Mouse (Mus musculus) urinary bladder, postnatal 10 days (tissue): ENCODE measurements around the gene Lctl.
"Not testable (repeated sequence)": the region's sequence is repeated elsewhere in the genome, so short reads cannot be mapped to it uniquely, and the experiment has no call there.

ENCODE experiments used
- DNase-seq: peaks from one replicate; pipeline ENCODE4 v3.0.0; 2022; ENCODE audit warnings: low spot score

Lctl gene

GRCm38 (mm10) chr9:64120584-64121277 lies 3.8 kb downstream of the Lctl start:
- DNase-seq: no peak

DNA sequence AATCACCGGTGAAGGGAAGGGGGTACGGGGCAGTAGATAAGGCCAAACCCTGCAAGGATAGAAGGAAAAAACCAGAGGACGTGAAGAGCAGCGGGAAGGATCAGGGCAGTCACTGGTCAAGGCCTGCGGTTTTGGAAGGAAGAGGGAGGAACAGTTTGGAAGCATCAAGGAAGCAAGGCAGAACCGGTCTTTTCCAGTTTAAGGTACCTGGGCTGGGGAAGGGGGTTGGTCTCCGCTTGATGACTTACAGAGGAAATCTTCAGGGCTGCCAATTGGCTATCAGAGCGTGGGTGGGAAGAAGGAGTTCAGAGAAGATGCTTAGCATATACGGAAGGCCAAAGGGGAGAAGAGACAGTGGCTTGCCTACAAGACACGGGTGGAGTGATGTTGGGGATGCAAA lies 5.7 kb downstream of the Lctl start:
- no peak for DNase-seq

DNA sequence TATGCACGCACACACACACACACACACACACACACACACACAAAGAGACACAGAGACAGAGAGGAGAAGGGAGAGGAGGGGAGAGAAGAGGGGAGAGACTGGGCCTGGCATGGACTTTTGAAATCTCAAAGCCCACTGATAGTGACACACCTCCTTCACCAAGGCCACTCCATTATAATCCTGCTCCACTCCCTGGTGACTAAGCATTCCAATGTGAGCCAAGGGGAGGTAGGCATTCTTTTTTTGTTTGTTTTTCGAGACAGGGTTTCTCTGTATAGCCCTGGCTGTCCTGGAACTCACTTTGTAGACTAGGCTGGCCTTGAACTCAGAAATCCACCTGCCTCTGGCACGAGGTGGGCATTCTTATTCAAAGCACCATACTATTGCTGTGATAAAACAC lies 7.9 kb downstream of the Lctl start:
- not testable (repeated sequence) for DNase-seq

DNA sequence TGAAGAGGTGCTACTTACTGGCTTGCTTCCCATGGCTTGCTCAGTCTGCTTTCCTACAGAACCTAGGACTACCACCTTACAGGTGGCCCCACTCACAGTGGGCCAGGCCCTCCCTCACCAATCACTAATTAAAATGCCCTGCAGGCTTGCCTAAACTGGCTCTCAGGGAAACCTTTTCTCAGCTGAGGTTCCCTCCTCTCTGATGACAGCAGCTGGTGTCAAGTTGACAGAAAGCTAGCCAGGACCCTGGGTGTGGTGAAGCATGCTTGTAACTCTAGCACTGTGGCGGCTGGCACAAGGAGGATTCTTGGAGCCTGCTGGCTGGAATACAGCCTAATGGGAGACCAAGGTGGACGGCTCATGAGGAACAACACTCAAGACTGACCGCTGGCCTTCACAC lies 8.4 kb downstream of the Lctl start:
- DNase-seq: no peak

GRCm38 (mm10) chr9:64126121-64126520 lies 9.2 kb downstream of the Lctl start:
- no peak for DNase-seq

GRCm38 (mm10) chr9:64131623-64132022 lies 14.7 kb downstream of the Lctl start:
- no peak for DNase-seq

DNA sequence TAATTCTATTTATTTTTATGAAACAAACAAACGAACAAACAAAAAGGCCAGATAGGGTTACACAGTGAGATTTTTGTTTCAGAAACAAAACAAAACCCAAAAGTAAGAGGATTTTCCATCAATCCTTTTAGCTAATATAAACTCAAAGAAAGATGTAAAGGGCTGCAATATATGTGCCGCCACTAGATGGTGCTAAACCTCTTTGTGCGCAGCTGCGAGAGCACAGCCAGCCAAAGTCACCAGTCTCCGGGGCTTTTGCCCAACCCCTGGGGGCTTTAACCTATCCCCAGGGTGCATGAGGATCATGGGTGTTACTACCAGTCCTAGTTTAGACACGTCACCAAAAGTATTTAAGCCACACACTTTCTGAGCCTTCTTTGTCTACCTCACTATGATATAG lies 21.9 kb downstream of the Lctl start:
- not testable (repeated sequence) for DNase-seq

- no peak for DNase-seq
Measured at GRCm38 (mm10) chr9:64139879-64140278, 22.9 kb downstream of the Lctl start.

- no peak for DNase-seq
Measured at GRCm38 (mm10) chr9:64156641-64157040, 39.7 kb downstream of the Lctl start.

DNA sequence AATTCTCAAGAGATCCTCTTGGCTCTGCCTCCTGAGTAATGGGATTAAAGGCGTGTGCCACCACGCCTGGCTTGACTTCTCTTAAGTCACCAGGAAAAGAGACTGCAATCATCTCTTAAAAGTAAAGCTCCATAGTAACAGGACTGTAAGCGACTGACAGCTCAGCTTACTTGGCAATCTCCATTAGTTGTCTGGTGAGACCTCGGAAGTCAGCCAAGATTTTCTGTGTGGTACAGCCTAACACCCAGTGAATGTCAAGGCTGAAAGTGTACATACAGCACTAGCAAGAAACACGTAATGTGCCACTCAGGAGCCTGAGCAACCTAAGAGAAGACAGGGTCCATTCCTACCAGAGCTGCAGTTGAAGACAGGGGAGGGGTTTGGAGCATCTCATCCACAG lies 43.5 kb downstream of the Lctl start:
- no peak for DNase-seq

DNA sequence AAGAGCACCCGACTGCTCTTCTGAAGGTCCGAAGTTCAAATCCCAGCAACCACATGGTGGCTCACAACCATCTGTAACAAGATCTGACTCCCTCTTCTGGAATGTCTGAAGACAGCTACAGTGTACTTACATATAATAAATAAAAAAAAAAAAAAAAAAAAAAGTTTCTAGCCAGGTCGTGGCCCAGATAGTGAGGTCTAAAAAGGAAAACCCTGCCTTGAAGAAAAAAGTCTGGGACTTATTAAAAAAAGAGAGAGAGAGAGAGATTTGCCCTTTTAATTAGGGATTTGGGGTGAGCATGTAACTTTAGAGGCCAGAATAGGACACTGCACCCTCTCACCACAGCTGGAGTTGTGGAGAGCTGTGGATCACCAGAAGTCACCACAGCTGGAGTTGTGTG lies 53.0 kb downstream of the Lctl start:
- not testable (repeated sequence) for DNase-seq

DNA sequence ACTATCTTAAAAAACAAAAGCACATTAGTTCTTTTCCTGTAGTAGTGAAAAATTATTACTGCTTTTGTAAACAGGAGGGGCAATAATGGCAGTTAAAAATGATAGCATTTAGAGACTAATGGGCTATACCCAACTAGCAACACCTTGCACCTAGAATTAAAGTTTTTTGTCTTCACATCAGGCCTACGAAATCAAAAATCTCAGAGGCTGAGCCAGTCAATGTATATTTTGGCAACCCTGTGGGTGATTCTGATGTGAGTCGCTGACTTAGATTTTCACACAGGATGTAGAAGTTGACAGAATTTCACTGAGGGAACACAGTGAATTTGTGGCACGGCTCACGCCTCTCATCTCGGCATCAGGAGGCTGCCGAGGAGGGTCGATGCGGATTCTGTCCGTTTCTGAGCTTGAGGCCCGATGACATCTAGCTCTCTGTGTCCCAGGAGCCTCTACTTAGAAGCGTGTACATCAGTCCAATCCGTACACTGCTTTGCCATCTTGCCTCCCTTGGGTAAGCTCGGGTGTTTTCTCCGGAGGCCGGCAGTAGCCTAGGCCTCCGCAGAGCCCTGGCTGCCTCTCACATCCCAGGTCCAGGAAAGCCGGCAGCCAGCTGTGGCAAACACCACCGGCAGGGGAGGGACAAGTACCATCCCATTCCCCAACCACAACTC lies 55.3 kb downstream of the Lctl start:
- no peak for DNase-seq

DNA sequence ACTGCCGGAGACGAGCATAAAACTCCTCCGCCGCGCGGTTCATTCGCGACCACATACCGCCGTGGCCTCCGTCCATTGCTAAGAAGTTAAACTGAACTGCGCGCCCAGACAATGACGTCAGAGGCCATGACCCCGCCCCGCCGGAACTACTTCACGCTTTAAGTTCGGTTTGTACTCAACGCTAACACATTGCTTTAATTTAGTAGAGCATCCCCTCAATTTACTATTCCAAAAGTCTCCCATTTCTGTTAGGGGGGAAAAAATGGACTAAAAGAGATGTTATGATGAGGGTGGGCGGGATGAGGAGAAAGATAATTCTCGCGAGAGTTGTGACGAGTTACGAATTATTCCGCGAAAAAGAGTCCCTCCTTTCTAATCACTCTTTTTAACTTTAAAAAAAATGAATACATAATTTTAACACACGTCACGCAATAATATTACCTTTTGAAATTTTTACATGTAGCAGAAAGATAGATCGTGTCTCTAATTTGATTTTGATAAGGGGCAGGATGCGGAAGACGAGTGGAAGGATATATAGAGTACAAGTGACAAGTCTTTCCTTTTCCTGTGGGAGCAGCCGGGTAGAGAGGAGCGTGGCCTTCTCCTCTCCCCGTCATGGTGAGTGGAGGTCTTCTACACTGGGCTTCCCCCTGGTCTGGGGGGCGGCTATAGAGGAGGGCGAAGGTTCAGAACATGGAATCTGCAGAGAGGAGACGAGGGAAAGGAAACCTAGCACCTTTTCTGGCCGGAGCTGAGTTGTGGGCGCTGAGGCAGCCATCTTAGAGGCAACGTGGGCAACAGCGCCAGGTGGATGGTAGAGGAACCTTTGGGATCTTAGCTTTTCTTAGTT lies 56.1 kb downstream of the Lctl start, which contains the start of the genes Zwilch and Rpl4:
TSS of gene Zwilch (minus strand) at position 289 of the 850 bp plus-strand sequence.
TSS of gene Rpl4 (plus strand) at position 560 of the 850 bp plus-strand sequence.
- peak; percentile 52 for DNase-seq

- no peak for DNase-seq
Measured at GRCm38 (mm10) chr9:64173666-64174220, 56.8 kb downstream of the Lctl start.

DNA sequence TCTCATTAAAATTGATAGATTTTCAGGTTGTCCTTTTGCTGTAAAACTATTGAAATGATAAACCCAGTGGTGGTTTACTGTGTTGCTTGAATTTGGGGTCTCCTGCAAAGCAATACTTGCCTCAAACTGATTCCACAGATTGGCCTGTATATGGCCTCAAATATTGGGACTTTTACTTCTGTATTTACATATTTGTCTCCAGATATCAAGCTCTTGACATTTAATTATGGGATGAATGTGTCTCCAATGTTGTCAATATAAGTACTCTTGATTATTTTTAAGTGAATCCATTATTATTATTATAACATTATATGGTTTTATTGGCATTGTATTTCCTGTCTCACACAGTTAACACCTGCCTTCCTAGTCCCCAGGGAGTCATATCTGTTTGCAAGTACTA lies 57.4 kb downstream of the Lctl start:
- DNase-seq: no peak

DNA sequence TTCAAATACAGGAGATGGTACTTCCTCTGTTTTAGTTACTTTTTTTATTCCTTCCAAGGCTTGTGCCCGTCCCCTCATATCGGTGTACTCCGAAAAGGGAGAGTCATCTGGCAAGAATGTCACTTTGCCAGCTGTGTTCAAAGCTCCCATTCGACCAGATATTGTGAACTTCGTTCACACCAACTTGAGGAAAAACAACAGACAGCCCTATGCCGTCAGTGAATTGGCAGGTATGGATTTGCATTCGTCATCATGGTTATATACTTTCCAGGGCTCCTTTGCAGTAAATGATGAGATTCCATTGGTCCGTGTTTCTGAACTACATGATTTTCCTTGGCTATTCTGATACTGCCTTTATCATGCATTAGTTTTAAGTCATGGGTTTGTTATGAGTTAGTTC lies 57.8 kb downstream of the Lctl start:
- no peak for DNase-seq

GRCm38 (mm10) chr9:64175378-64175777 lies 58.4 kb downstream of the Lctl start:
- no peak for DNase-seq

DNA sequence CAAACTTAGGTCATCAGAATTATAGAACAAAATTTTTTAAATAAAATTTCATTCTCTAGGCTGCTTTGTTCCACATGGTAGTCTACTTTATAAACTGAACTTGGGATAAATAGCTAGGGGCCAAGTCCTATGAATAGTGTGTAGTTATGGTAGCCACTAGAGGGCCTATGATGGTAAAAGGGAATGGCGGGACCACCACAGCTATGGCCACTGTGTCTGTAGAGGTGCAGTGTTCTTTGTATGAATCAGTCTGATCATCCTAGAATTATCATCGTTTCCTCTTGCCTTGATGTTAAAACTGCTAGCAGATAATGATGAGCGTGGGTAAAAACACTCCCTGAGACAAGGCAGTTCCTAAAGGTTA lies 61.6 kb downstream of the Lctl start:
- DNase-seq: no peak

DNA sequence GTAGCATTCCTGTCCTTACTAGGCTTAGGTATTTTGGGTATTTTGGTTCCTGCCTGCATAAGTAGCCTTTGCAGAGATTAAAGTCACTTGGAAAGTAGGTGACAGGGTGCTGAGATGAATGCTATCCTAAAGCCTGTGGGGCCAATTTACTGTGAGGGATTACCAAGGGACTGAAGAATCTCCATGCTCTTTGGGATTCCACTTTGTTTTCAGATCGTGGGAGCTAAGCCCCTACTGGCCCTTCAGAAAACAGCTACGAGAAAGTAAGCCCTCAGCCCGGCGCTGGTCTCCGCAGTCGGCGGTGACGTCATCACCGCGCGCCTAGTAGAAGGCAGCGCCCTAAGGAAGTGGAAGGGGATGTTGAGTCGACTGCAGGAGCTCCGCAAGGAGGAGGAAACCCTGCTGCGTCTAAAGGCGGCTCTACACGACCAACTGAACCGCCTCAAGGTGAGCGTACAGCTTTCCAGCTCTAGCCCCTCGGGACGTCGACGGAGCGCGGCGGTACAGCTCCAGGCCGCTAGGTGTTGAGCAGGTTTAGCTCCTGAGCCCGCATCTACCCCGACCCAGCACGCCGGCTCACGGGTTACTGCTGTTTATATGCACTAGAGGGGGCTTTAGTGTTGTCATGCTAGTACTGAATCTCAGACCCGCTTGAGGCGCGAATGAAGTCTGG lies 62.2 kb downstream of the Lctl start, which contains the start of gene Snapc5:
TSS of gene Snapc5 (plus strand) at position 301 of the 673 bp plus-strand sequence.
- peak; percentile 48 for DNase-seq

DNA sequence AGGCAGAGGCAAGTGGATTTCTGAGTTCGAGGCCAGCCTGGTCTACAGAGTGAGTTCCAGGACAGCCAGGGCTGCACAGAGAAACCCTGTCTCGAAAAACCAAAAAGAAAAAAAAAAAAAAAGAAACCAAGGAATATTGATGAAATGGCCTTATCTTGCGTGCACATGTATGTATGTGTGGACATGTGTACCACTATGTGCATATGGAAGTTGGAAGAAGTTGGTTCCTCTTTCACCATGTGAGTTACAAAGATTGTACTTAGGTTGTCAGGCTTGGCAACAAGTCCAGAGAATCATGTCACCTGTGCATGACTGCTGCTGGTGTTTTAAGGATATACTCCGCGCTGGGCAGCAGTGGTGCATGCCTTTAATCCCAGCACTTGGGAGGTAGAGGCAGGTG lies 66.3 kb downstream of the Lctl start:
- not testable (repeated sequence) for DNase-seq

DNA sequence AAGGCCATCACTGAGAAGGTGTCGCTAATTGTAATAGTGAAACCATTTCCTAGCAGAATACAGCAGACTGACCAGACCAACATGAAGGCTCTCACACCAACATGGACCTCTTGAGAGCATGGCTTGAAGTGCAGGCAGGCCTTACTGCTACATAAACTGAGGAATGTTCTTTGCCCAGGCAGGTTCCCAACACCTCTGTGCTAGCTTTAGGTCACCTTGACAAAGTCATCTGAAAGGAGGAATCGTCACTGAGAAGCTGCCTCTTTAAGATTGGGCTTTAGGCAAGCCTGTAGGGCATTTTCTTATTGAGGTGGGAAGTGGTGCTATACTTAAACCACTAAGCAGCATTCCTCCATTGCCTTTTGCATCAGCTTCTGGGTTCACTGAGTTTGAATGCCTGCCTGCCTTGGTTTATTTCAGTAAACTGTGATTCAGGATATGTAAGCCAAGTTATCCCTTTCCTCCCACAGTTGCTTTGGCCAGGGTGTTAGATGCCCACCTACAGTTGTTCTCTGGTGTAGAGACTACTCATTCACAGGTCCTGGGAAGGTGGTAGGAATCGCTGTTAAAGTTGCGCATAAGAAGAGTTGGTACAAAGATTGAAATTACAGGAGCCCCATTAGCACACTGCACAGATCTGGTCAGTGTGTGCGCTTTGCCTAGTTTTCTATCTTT lies 67.4 kb downstream of the Lctl start:
- no peak for DNase-seq
